18 mouse cellular contexts compared by ENCODE assay signal in the genomic region with DNA sequence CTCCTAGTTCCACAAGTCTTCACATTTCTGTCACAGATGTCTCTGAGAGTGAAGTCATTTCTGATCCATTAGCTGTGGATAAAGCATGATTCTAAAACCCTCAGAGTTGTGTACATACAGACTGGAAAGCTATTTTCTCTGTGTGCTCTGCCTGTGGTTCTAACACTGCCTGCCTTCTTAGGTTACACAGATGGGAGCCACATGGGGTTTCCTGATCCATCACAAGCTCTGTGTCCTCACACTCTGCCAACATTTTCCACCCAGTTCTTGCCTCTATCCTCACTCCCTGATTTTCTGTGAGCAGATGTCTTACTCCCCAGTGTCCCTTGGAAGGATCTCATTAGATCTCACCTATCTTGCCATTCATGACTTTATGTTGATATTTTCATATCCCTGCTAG.
DNase-seq lines count a peak whose midpoint lies in the region; ATAC-seq lines count a peak whose summit lies in the region.
"Had no signal": no experiment of that assay in that cellular context is flagged by ENCODE, and none has a peak within 500 bp of the region (broad histone marks: within the 10 kb centered on the region; RNA-seq: fewer than 3 reads in every experiment).

No protein-coding gene starts in this region.

- peak; percentile 55; the same call in 1 of the 2 replicates for ATAC-seq in forebrain, embryonic 14.5 days
- no peak for ATAC-seq in forebrain, embryonic 12.5 days (ENCODE audit: low FRiP score)
- ATAC-seq in forebrain, embryonic 16.5 days: peak; percentile 77
- ATAC-seq: inflammation-experienced regulatory T-cells, adult 6 months; intestine, postnatal 0 days had no signal

- no peak overlapping the region for H3K4me2 ChIP-seq in forebrain, embryonic 14.5 days (ENCODE audit: low read length)
- H3K4me2 ChIP-seq in forebrain, embryonic 12.5 days: no peak overlapping the region
- H3K4me2 ChIP-seq in forebrain, embryonic 16.5 days (ENCODE audit: low read length): no peak overlapping the region
- H3K4me2 ChIP-seq: embryonic facial prominence, embryonic 12.5 days; heart, embryonic 12.5 days; hindbrain, embryonic 15.5 days had no signal

- H3K27ac ChIP-seq in forebrain, embryonic 14.5 days (ENCODE audit: low read depth, low read length): no peak overlapping the region
- H3K27ac ChIP-seq in forebrain, embryonic 12.5 days: no peak overlapping the region
- H3K27ac ChIP-seq in forebrain, embryonic 16.5 days (ENCODE audit: low read length): no peak overlapping the region
- H3K27ac ChIP-seq: embryonic facial prominence, embryonic 12.5 days; hindbrain, embryonic 10.5 days; hindbrain, embryonic 15.5 days had no signal

- H3K27me3 ChIP-seq in forebrain, embryonic 14.5 days (replicated peaks; ENCODE audit: control insufficient read depth, insufficient read depth, low read length): no peaks in the 10 kb centered on the region
- H3K27me3 ChIP-seq in forebrain, embryonic 12.5 days: no peaks in the 10 kb centered on the region
- no peaks in the 10 kb centered on the region for H3K27me3 ChIP-seq in forebrain, embryonic 16.5 days (replicated peaks; ENCODE audit: control insufficient read depth, insufficient read depth, low read length)
- H3K27me3 ChIP-seq: embryonic facial prominence, embryonic 12.5 days; heart, embryonic 12.5 days; hindbrain, embryonic 15.5 days had no signal

- no peaks in the 10 kb centered on the region for H3K4me1 ChIP-seq in forebrain, embryonic 14.5 days (ENCODE audit: control insufficient read depth, insufficient read depth, low read length)
- H3K4me1 ChIP-seq in forebrain, embryonic 12.5 days: no peaks in the 10 kb centered on the region
- no peaks in the 10 kb centered on the region; the same call in none of the 2 replicates for H3K4me1 ChIP-seq in forebrain, embryonic 16.5 days (replicated peaks; ENCODE audit: control insufficient read depth, insufficient read depth, low read length)
- H3K4me1 ChIP-seq: embryonic facial prominence, embryonic 12.5 days; heart, embryonic 12.5 days; hindbrain, embryonic 10.5 days; hindbrain, embryonic 15.5 days had no signal

- H3K36me3 ChIP-seq in forebrain, embryonic 14.5 days (ENCODE audit: control insufficient read depth, insufficient read depth, low read length): no peaks in the 10 kb centered on the region
- no peaks in the 10 kb centered on the region for H3K36me3 ChIP-seq in forebrain, embryonic 12.5 days (replicated peaks)
- no peaks in the 10 kb centered on the region for H3K36me3 ChIP-seq in forebrain, embryonic 16.5 days (ENCODE audit: control insufficient read depth, insufficient read depth)
- H3K36me3 ChIP-seq: embryonic facial prominence, embryonic 12.5 days; heart, embryonic 12.5 days; hindbrain, embryonic 10.5 days; hindbrain, embryonic 15.5 days had no signal

- H3K4me3 ChIP-seq in forebrain, embryonic 14.5 days (ENCODE audit: low read depth, low read length): no peak overlapping the region
- H3K4me3 ChIP-seq in forebrain, embryonic 12.5 days (replicated peaks): no peak overlapping the region
- no peak overlapping the region for H3K4me3 ChIP-seq in forebrain, embryonic 16.5 days (replicated peaks; ENCODE audit: low read length)
- H3K4me3 ChIP-seq: embryonic facial prominence, embryonic 12.5 days; heart, embryonic 12.5 days; hindbrain, embryonic 10.5 days; hindbrain, embryonic 15.5 days had no signal

- peak; percentile 4 to 9 for DNase-seq in cerebellum, postnatal 10 days
- no peak for DNase-seq in cerebellum, adult 9-10 months
- peak; percentile 12 for DNase-seq in forebrain, embryonic 14.5 days (ENCODE audit: low spot score)
- peak; percentile 19 for DNase-seq in brain, adult 2 months (ENCODE audit: low read depth, low spot score)
- no peak for DNase-seq in B cell, adult 2 months
- no peak for DNase-seq in layer of hippocampus, adult 9-11 months
- DNase-seq: adrenal gland, postnatal 10 days; cerebellum, adult 18-20 months; gastrocnemius, postnatal 14 days; kidney, adult 8-10 months had no signal

- H3K9me3 ChIP-seq in forebrain, embryonic 14.5 days (replicated peaks; ENCODE audit: control insufficient read depth, low read length): no peaks in the 10 kb centered on the region
- no peaks in the 10 kb centered on the region for H3K9me3 ChIP-seq in forebrain, embryonic 12.5 days
- H3K9me3 ChIP-seq in forebrain, embryonic 16.5 days (ENCODE audit: control insufficient read depth, low read length): no peaks in the 10 kb centered on the region
- H3K9me3 ChIP-seq: embryonic facial prominence, embryonic 12.5 days; heart, embryonic 12.5 days; hindbrain, embryonic 10.5 days; hindbrain, embryonic 15.5 days had no signal

- H3K9ac ChIP-seq in forebrain, embryonic 14.5 days (ENCODE audit: low read length): no peak overlapping the region
- no peak overlapping the region for H3K9ac ChIP-seq in forebrain, embryonic 12.5 days
- H3K9ac ChIP-seq in forebrain, embryonic 16.5 days (replicated peaks; ENCODE audit: low read depth, low read length): no peak overlapping the region
- H3K9ac ChIP-seq: embryonic facial prominence, embryonic 12.5 days; heart, embryonic 12.5 days; hindbrain, embryonic 15.5 days had no signal

Comparison
In these comparisons a context has a peak if more than half of its experiments do, and no peak if none do; other contexts are left out.
1. DNase-seq: peak in cerebellum, postnatal 10 days (2 of 2), forebrain, embryonic 14.5 days (single experiment) and brain, adult 2 months (single experiment); none in cerebellum, adult 9-10 months (single experiment), B cell, adult 2 months (0 of 2) and layer of hippocampus, adult 9-11 months (single experiment).